Mouse (Mus musculus): ENCODE data around the gene Asic1.
A peak's percentile ranks its signal among the peaks of the same experiment; 100 is the strongest.
"Not testable (repeated sequence)": the region's sequence is repeated elsewhere in the genome, so short reads cannot be mapped to it uniquely, and the experiment has no call there.

Asic1 gene

DNA sequence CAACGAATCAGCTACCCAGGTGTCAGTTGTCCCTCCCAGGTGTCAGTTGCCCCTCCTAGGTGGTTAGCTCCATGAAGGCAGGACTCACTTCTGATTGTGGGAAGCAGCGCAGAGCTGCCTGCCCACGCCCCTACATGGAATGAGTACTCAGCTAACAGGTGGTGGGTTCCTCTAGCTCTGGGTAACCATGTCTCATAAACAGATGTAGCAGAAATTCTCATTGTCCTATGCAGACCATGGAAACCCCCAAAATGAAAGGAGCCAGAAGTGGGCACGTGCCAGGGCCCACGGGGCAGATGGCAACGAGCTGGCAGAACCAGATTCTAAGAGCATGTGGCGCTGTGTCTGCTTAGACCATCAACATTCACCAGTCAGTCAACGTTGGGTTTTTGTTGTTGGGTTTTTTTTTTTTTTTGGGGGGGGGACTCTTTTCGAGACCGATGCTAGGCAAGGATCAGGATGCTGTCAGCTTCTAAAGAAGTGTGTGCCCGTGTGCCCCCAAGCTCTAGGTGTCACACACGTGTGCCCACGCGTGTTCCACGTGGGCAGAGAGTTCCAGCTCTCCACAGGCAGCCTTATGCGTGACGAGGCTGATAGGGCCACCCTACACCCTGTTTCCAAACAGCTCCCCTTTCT lies 6.1 kb upstream of the Asic1 start:
- no peak for DNase-seq (ENCODE audit: low read depth, low spot score)

DNA sequence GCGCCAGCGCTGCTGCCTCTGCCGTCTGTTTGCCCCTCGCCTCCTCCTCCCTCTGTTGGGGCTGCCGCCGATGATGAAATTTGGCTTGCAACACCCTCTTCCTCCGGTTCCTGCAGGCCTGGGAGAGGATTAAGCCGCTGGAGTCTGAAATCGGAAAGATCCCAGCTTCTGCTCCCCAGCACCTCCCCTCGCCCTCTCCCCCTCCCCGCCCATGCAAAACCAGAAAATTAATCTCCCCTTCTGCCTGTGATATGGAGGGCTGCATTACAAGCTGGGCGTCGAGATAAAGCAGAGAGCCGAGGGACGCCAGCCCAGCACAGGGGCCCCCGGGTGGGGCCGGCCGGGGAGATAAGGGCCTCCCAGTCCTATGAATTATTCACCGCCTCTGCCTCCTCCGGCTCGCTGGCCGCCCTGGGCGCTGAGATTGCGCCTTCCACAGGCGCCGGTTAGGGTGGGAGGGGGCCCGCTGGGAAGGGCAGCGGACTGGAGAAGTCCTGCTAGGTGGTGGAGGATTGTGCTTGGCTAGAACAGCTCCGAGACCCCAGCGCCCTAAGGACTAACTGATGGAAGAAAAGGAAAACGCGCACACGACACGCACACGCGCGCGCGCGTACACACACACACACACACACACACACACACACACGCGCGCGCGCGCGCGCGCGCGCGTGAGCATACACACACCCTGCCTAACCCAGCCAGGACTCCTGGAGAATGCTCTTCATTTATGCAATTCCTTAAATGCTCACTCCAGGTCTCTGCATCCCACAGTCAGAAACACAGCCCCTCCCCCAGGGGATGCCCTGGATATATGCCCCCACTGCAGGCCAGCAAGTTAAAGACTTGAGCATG lies 5.3 kb upstream of the Asic1 start:
- peak; percentile 26 for DNase-seq (ENCODE audit: low read depth, low spot score)

DNA sequence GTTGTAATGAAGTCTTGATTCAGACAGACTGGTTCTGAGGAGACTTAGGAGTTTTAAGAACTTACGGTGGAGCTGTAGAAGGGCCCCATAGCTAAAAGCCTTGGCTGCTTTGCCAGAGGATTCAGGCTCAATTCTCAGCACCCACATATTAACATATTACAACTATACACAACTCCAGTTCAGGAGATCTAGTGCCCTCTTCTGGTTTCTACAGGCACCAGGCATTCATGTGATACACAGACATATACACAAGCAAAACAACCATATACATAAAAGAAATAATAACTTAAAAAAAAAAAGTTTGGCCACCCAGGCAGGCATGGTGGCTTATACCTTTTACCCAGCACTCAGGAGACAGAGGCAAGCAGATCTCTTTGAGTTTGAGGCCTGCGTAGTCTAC lies 2.6 kb upstream of the Asic1 start:
- no peak for DNase-seq (ENCODE audit: low read depth, low spot score)

DNA sequence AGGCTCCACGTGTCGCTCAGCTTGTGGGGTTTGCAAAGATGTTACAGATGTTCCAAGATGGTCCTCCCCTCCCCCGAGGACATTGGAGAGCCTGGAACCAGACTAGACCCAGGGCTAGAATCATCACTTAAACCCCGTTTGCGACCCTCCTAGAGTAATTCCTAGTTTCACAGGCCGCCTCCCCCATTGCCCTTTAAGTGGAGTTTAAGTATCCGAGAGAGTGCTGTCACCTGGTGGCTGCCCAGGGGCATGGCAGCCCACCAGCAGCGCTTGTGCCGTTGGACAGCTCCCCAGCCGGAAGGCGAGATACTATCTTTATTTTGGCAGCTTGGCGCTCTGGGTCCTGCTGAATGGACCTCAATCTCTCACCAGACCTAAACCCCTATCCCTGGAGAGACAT lies 1.3 kb upstream of the Asic1 start:
- DNase-seq (ENCODE audit: low read depth, low spot score), result peak; percentile 49

DNA sequence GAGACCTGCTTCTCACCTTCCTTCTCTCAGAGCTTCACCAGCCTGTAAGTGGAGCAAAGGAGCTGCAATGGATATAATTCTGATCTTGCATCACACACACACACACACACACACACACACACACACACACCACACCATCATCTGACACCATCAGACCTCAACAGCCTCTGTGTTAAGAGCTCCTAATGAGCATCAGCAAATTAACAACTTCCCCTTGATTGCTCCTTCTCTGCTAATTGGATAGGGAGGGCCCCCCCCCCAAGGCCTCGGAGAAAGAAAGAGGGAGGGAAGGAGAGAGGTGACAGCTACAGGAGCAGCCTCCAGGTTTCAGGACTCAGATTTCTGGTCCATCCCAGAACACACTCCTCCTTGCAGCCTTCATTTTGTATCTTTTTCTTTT lies 776 bp upstream of the Asic1 start:
- no peak for DNase-seq (ENCODE audit: low read depth, low spot score)

DNA sequence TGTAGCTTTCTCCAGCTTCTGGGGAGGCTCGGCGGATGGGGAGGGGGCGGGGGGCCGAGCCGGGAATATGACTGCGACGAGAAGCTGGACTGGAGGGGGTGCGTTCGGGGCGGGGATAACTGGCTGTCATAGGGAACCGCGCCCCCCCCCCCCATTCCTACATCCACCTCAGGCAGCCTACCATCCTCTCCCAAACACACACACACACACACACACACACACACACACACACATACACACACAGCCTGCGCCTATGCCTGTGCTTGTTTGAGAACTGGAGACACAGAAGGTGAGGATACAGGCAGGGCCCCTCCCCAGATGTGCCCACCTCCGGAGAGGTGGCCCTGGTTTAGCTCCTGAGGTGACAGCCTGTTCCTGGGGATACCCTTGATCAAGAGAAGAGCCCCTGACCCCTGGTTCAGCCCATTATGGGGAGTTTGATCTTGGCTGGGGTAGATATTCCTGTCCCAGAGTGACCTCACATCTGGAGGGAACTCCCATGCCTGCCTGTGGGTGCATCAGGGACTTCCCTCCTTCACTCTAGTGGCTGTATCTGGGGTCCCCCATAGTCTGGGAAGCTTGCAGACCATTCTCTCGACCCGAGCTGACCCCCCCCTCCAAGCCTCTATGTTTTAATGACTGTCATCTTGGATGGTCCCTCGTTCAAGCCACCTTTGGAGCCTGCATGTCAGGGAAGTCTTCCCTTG lies 949 bp downstream of the Asic1 start:
- DNase-seq (ENCODE audit: low read depth, low spot score), result no peak

DNA sequence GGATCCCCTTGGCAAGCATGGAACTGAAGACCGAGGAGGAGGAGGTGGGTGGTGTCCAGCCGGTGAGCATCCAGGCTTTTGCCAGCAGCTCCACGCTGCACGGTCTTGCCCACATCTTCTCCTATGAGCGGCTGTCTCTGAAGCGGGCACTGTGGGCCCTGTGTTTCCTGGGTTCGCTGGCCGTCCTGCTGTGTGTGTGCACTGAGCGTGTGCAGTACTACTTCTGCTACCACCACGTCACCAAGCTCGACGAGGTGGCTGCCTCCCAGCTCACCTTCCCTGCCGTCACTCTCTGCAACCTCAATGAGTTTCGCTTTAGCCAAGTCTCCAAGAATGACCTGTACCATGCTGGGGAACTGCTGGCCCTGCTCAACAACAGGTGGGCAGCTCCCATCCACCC lies 1.6 kb downstream of the Asic1 start:
- no peak for DNase-seq (ENCODE audit: low read depth, low spot score)

DNA sequence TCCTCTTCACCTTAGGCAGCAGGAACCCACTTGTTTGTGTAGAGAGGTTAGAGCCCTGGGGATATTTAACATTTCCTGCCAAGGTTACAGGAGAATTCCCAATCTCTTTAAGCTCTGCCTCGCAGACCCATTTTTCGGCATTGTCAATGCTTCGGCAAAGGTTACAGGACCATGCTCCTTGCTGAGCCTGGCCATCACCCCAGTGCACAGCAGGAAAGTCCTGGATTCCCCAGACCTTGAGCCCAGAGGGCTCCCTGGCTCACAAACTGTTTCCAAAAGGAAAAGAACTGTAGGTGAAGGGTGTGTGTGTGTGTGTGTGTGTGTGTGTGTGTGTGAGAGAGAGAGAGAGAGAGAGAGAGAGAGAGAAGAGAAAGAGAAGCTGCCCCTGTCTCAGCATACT lies 4.7 kb downstream of the Asic1 start:
- DNase-seq (ENCODE audit: low read depth, low spot score), result no peak

DNA sequence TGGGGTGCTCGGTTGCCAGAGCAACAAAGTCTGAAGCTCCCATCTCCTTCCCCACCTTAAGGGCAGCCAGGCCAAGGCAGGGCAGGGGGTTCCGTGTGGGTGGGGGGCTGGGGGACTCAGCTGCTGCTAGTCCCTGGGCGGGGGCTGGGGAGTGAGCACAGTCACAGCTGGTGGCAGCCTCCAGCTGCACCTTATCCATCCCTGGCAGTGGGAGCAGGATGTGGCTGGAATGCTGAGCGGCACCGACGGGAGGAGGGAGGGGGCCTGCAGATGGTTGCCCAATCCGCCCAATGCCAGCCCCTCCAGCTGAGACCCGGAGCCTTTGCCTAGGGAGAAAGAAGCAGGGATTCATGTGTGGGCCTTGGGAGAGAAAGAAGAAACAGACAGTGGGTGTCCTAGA lies 6.9 kb downstream of the Asic1 start:
- DNase-seq (ENCODE audit: low read depth, low spot score), result no peak

DNA sequence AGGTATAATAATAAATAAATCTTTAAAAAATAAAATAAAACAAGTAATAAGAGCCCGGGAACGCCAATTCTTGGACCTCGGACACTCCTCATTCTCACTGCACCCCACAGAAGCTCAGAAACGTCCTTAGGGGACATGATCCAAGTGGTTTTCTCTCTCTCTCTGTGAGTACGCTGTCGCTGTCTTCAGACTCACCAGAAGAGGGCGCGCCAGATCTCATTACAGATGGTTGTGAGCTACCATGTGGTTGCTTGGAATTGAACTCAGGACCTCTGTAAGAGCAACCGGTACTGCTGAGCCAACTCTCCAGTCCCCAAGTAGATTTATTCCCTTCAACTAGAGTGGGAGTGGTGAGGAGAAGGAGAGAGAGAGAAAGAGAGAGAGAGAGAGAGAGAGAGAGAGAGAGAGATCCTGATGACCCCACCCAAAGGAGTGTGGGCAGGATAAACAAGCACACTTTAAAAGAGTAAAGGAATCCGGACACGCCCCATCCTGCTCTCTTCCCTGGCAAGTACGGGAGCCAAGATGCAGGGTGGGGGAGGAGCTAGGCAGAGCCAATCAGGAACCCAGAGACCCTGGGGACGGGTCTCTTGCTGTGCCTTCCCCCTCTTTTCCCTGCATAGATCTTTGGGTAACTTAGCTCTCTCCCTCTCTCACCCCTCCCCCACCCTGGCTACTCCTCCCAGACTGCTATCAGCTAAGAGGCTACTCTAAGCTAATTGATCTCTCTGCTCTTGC lies 8.1 kb downstream of the Asic1 start:
- DNase-seq (ENCODE audit: low read depth, low spot score), result no peak

DNA sequence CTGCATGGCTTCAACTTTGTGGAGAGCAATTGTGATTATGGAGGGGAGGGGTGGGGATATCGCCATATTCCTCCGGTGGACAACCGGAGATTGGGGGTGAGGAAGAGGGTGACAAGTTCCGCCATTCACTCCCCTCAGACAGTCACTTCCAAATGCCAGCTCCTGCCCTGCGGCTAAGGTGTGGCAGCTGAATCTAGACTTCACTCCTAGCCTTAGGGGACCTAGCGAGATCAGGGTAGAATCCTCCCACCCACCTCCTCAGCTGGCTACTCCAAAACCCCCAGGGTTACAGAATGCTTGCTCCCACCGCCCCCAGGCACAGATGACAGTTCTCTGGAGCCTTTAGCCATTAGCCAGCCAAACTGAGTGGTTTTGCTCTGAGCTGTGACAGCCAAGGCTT lies 8.8 kb downstream of the Asic1 start:
- no peak for DNase-seq (ENCODE audit: low read depth, low spot score)

DNA sequence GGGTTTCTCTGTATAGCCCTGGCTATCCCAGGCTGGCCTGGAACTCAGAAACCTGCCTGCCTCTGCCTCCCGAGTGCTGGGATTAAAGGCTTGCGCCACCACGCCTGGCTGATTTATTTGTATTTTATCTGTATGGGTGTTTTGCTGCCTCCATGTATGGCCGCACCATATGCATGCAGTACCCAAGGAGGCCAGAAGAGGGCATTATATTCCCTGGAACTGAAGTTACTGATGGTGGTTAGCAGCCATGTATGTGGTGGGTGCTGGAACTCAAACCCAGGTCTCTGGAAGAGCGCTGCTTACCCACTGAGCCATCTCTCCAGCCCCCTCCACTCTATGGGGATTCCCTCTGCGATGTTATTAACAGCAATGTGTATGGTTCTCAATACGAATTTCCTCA lies 12.7 kb downstream of the Asic1 start:
- no peak for DNase-seq (ENCODE audit: low read depth, low spot score)

DNA sequence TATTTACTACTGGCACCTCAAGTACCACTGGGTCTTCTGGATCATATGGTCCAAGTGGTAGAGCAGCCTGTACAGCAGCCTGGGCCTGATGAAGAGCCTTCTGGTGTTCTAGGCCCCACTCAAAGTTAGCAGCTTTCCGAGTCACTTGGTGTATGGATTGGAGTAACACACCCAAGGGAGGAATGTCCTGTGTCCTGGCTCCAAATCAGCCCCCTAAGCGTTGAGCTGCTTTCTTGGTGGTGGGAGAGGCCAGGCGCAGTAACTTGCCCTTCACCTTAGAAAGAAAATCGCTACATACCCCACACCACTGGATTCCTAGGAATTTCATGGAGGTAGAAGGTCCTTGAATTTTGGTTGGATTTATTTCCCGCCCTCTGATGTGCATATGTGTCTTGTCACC lies 14.0 kb downstream of the Asic1 start:
- DNase-seq (ENCODE audit: low read depth, low spot score), result no peak

DNA sequence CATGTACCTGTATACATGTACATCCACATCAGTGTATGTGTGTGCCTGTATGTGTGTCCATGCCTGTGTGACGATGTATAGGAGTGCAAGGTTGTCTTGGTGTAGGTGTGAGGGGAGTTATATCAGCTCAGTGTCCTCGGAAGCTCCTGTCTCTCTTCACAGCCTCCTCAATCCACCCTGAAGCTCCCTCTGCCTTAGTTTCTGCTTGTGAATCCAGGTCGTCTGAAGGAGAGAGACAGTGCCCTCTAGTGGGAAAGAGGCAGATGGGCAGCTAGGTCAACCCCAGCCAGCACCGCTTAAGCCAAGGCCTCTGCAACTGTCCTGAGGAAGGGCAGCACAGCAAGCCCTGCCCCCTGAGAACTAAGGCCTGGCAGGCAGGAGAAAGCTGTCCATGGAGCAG lies 18.5 kb downstream of the Asic1 start:
- DNase-seq (ENCODE audit: low read depth, low spot score), result peak; percentile 53

DNA sequence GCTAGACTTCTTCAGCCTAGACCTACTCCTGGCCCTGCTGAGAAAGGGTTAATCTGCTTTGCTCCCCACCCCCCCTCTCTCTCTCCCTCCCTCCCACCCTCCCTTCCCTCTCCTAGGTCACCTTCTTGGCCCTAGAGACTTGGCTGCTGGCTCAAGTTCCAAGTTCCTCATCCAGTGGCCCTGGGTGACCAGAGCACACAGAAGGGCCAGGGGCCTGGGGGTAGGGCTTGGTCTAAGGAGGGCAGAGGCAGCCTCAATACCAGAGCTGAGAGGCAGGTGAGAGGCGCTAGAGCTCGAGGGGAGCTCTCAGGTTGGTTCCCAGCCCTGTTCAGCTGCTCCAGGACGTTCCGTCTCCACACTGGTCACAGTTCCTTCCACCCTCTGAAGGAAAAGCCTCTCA lies 20.8 kb downstream of the Asic1 start:
- DNase-seq (ENCODE audit: low read depth, low spot score), result no peak

DNA sequence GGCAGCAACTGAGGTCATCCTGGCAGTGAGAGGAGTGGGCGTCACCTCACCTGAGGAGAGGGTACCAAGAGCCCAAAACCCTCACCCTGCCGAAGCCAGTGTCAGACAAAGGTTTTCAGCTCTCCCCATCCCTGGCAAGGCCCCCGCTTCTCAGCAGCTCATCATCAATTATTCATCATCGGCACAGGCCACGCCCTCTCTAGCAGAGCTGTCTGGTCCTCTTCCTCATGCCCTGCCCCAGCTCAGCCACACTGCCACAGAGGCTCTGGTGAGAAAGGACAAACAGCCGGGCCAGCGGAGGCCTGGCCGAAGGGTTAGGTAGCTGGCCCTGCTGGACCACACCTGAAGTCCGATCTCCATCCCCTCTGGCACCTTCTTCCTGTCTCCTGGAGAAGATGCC lies 21.8 kb downstream of the Asic1 start:
- DNase-seq (ENCODE audit: low read depth, low spot score), result no peak

DNA sequence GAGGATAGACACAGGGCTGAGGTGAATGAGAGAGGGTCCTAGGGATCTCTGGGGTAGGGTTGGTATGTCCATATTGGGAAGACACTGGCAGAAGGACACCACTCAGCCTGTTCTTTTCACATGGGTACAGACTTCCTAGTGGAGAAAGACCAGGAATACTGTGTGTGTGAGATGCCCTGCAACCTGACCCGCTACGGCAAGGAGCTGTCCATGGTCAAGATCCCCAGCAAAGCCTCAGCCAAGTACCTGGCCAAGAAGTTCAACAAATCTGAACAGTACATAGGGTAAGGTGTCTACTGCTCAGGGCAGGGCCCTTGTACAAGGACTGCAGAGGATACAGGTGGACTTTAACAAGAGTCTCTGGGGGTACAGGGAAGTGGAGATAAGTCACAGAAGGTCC lies 27.1 kb downstream of the Asic1 start:
- no peak for DNase-seq (ENCODE audit: low read depth, low spot score)

DNA sequence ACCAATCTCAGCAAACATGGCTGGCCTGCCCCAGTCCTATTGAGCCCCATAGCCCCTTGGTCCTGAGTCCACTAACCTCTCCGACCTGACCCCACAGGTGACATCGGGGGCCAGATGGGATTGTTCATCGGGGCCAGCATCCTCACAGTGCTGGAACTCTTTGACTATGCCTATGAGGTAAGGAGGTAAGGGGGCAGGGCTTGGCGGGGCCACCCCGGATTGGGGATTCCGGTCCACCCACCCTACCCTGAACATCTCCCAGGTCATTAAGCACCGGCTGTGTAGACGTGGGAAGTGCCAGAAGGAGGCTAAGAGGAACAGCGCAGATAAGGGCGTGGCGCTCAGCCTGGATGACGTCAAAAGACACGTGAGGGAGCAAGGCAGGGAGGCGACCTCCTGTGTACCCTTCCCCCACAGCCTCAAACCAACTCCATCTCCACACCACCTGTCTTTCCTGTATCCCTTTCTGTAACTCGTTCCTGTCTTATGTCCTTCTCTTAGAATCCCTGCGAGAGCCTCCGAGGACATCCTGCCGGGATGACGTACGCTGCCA lies 28.4 kb downstream of the Asic1 start:
- DNase-seq (ENCODE audit: low read depth, low spot score), result no peak

DNA sequence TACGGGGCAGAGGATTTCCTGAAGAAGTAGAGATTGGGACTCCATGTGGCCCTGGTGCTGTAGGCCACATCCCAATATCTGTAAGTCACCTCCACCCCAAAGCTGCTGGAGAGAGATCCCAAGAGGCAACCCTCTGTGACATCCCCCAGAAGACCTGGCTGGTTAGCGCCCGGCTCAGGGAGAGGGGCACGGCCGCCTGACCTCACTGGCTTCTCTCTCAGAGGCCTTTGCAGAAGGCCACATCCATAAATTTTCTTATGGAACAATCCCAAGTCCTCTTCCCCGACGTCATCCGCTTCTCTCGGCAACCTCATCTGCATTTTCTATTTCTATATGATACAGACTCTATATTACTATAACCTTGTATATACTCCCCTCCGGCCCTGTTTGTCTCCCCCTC lies 29.5 kb downstream of the Asic1 start:
- DNase-seq (ENCODE audit: low read depth, low spot score), result no peak

DNA sequence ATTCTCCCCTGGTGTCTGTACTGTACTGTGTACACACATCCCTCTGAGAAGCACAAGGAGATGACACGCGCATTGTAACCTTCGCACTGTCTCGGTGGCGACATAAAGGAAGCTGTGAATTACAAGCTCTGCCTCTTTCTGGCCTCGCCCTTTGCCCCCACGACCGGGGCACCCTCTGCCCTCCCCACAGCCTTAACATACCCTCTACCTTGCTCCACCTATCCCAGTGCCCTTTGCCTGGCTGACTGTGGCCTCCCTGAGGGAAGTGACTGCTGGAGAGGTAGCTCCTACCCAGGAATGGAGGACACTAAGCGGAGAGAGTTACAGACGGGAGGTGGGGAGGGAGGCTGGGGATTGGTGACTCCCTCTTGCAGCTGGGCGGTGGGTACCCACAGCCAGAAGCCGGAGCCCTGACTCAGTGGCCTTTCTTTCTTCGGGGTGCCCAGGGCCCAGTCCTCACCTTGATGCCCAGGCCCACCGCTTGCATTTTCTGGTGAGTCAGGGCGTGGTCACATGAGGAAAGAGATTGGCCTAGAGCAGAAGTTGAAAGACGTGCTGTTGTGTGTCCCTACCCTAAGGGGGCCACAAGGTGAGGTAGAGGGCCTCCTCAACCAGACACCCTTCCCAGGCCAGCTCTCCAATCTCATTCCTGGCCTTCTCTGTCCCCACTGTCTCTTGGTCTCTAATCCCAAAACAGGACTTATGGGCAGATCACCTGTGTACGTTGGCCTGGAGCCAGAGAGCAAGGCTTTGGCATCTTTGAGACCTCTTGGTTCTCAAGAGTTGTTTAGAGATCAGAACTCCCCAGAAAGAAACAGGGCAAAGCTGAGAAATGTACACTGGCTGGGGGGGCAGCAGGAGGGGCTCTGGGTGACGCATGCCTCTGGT lies 30.3 kb downstream of the Asic1 start:
- DNase-seq (ENCODE audit: low read depth, low spot score), result no peak

DNA sequence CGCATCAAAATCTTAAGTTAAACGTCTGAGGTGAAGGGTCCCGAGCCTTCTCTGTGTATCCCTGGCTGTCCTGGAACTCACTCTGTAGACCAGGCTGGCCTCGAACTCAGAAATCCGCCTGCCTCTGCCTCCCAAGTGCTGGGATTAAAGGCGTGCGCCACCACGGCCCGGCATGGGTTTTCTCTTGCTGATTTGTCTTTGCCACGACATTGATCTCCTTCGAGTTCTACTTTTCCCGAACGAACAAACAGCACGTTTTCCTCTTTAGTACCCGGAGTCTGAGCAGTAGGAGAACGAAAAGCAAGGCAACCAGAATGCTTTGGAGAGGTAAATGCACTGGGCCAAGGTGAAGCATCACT lies 31.5 kb downstream of the Asic1 start:
- not testable (repeated sequence) for DNase-seq (ENCODE audit: low read depth, low spot score)

All from skeletal muscle tissue, adult 2 months (tissue).